Mouse (Mus musculus) B cell, adult 2 months (primary cell): ENCODE results near the gene Akr1a1.
"Not testable (repeated sequence)": the region's sequence is repeated elsewhere in the genome, so short reads cannot be mapped to it uniquely, and the experiment has no call there.

Source experiments
- DNase-seq, 2 experiments: peaks; one replicate each; pipeline ENCODE4 v3.0.0; 2022

Akr1a1 gene

DNA sequence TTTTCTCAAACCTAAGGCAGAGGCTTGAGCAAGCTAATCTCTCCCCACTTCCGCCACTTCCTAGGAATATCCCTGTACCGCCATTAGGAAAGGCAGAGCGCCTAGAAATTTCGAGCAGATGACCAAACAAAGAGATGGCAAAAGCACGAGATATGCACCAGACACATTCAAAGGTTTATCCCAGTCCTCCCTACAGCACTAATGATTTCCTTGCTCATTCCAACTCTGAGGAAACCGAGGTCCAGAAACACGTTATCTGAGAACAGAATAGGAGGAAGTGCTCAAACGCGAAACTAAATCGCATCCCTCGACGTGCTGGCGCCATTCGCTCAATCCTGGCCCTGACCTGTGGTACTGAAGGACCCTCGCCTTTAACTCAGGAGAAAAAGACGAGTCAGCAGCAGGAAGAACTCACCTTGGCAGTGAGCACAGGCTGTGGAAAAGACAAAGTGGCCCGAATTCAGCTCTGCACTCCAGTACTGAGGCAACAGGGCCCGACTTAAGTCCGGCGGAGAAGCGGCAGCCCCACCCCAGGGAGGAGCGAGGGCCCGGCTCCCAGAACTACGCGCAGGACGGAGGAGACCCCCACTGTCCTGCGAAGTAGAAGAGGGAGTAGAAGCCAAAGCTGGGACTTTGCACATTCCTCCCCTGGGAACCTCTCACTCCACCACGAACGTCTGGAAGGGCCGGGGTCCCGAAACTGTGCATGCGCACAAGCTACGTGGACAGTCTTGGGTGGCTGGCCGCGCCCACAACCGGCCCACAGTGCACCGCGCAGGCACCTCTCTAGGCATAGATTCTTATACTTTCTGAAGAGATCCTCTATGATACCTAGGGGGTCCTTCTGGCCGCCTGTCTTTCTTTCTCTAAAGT, at the start of gene Akr1a1:
Gene Akr1a1, minus strand, starts transcription at position 757 of the 873 bp plus-strand sequence.
- DNase-seq, result peak; percentile 87 to 88

DNA sequence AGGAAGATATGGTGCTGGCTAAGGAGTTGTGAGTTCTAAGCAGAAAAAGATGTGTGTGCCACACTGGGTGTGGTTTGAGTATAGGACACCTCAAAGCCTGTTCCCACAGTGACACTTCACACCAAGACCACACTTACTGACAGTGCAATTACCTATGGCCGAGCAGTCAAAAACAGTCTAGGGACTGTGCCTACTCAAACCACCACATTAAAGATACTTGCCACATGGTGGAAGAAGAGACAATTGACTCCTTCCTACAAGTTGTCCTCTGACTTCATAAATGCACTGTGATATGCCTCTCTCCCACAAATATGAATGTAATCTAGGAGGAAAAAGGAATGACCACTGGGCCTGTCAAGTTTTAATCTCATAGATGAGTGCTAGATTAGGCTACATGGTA, 49.5 kb upstream of the Akr1a1 start:
- DNase-seq, result no peak

DNA sequence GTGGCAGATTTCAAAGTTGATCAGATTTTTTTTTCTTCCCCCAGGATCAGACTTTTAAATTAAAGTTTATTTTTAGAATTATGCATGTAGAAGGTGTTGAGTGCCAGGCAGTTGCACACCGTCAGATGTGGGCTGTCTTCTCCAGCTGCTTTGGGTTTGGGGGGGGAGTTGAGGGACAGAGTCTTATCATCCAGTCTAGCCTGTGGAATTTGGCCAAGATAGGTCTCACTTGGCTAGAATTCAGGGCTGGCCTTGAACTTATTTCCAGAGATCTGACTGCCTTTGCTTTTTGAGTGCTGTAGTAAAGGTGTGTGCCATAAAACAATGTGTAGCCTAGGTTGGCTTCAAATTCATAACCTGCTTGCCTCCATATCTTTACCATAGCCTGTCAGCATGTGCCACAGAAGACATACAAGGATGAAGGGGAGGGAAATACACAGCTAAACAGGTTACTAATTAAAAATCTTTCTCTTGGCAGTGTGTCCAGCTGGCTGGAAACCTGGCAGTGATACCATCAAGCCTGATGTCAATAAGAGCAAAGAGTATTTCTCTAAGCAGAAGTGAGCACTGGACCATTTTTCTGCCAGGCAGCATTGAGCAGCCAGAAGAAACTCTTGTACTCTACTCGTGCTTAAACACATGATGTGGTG, 47.3 kb upstream of the Akr1a1 start:
- no peak for DNase-seq

GRCm38 (mm10) chr4:116693785-116694184, 42.3 kb upstream of the Akr1a1 start:
- DNase-seq, result no peak

- DNase-seq, result no peak
Observed at GRCm38 (mm10) chr4:116692146-116692545, 40.7 kb upstream of the Akr1a1 start.

GRCm38 (mm10) chr4:116689309-116689876, 37.9 kb upstream of the Akr1a1 start:
- no peak for DNase-seq

DNA sequence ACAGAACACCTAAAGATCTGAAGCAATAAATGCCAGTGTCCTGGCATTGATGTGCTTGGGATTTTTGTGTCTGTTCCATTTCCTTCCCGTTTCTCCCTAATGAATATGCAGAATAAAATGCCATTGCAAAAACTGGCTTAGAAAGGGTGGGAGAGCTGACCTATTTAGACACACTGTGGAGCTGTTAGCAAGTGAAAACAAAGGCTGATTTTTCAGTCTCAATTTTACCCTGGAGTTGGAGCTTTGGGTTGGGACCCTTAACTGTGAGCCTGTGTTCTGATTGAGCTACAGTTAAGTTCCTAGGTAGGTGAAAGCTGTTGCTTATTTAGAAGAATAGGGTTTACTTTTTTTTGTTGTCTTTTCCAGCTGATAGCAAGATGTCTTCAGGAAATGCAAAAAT, 35.6 kb upstream of the Akr1a1 start:
- DNase-seq, result no peak

DNA sequence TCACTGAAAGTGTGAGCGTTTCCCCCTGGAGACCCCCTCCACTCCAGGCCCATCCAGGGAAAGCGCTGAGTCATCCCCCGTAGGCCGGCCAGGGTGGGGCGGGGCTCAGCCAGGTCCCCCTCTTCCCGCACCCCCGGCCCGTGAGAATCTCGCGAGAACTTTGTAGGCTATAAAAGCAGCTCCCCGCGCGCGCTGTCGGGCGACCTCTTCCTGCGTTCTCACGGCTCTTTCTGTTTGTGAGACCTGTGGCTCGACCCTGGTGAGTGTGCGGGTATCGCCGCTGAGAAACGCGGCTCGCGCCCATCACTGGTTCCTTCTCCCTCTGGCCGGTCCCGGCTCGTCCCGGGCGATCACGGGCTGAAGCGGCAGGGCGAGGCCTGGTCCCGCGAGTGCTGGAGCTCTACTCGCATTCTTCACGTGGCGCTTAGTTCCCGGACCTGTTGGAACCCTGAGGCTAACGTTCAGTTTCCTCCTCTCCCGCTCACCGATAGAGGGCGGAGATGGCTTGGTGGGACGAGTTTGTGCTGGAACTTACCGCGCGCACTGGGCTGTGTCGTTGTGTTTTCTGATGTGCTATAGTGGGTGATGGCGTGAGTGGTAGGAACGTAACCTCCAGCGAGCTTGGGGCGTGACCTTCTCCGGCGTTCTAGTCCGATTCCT, 34.1 kb upstream of the Akr1a1 start, which contains the start of gene Prdx1:
Gene Prdx1, plus strand, starts transcription at position 143 of the 660 bp plus-strand sequence.
- DNase-seq, result peak; percentile 98

DNA sequence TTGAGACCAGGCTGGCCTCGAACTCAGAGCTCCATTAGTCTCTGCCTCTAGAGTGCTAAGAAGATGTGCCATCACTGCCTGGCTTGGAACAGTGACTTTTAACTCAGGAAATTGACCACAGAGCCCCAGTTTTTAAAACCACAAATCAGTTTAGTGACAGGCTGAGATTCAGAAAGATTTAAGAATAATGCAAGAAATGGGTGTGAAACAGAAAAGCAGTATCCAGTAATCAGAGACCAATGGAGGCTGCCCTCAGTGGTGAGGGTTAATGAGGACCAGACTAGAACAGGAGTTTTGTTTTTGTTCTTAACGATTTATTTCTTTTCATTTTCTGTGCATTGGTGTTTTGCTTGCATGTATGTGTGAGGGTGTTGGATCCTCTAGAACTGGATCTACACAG, 33.2 kb upstream of the Akr1a1 start:
- DNase-seq, result no peak

DNA sequence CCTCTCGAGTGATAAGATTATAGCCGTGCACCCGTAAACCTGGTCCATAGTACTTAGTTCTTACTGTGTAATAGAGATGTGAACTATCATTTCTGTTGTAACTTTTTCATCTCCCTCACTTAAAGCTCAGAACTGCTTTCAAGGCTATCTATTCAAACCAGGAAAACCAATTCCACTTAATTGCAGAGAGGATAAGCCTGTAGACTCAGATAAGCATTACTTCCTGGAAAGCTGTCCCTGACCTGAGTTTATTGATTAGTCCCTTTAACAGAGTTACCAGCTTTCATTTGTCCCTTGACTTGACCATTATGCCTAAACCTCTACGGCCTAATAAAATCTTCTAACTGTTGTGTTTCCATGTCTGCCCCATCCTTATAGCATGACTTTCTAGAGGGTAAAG, 32.5 kb upstream of the Akr1a1 start:
- DNase-seq, result no peak

DNA sequence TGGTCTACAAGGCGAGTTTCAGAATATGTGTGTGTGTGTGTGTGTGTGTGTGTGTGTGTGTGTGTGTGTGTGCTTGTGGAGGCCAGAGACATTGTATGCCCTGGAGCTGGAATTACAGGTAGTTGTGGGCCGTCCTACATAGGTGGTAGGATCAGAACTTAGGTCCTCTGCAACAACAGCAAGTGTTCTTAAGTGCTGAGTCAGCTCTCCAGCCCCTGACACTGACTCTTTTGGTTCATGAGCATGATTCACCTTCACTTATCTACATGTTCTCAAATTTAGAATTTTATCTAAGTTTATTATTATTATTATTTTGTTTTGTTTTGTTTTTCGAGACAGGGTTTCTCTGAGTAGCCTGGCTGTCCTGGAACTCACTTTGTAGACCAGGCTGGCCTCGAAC, 29.0 kb upstream of the Akr1a1 start:
- not testable (repeated sequence) for DNase-seq

- no peak for DNase-seq
Observed at GRCm38 (mm10) chr4:116679141-116679540, 27.7 kb upstream of the Akr1a1 start.

DNA sequence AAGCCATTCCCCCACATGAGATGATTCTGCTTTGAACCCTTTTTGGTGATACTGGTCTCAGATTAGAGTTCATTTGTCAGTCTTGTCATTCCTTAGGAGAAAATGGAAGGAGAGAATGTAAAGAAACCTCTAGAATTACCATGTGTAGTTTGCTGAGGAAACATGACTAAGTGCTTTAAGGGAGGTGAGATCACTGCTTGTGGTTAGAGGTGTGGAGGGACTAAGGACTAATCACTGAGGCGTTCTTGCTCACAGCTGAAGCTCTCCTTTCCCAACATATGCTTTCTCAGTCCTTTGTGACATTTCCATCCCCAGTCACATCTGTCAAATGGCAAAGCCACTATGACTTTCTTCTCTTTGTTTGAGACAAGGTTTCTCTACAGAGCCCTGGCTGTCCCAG, 26.3 kb upstream of the Akr1a1 start:
- no peak for DNase-seq

DNA sequence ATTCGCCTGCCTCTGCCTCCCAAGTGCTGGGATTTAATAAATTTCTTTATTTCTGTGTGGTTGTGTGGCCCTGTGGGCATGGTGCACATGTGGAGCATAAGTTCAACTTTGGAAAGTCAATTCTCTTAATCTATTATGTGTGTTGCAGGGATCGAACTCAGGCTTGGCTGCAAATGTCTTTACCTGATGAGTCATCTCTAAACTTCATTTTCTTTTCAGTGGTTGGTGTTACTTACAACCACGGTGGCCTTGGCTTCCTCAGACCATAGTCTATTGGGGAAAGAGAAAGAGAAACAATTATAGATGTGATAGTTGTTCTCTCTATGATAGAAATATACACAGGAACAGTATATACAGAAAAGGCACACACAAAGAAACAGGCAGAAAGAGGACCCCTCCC, 24.5 kb upstream of the Akr1a1 start:
- no peak for DNase-seq

GRCm38 (mm10) chr4:116674761-116675160, 23.3 kb upstream of the Akr1a1 start:
- DNase-seq, result not testable (repeated sequence)

DNA sequence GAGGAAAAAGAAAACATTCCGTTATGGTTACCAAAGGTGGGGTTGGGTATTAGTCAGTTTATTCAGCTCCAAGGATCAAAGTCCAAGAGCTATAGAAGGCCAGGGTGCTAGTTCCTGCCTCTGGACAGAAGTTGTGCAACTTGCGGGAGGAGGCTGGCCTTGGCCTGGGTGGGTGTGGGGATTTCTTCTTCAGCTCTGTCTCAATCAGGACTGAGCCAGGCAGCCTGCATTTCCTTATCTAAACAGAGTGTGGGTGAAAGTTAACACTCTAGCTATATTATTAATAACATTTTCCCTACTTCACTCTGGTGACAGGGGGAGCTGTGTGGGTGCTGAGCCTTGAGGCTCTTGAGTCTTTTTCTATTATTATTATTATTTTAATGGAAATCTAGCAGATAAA, 21.3 kb upstream of the Akr1a1 start:
- DNase-seq, result no peak

DNA sequence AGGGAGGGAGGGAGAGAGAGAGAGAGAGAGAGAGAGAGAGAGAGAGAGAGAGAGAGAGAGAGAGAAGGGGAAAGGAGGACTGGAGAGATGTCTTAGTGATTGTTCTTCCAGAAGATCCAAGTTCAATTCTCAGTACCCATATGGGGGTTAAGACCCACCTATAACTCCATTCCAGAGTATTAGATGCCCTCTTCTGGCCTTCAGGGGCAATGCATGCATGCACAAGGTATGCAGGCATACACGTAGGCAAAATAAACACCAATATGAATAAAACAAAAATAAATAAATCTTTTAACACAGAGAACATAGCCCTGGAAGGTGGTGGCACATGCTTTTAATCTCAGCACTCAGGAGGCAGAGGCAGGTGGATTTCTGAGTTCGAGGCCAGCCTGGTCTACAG, 17.8 kb upstream of the Akr1a1 start:
- DNase-seq, result peak; percentile 31 to 36

DNA sequence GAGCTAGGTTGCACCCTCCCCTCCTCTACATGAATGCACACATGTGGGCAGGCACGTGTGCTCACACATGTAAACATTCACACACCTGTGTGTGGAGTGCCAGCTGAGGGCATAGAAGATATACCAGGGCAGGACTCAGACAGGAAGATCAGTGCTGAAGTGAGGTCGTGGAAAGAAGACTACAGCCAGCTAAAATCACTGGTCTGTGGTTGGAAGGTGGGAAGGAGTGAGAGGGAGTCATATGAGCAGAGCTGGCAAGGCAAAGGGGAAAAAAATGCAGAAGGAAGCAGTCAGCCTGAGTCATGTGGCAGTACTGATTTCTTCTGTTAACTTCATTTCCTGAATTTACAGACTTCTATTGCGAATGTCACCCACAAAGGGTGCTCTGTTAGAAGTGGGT, 16.7 kb upstream of the Akr1a1 start:
- DNase-seq, result peak; percentile 12 to 17

DNA sequence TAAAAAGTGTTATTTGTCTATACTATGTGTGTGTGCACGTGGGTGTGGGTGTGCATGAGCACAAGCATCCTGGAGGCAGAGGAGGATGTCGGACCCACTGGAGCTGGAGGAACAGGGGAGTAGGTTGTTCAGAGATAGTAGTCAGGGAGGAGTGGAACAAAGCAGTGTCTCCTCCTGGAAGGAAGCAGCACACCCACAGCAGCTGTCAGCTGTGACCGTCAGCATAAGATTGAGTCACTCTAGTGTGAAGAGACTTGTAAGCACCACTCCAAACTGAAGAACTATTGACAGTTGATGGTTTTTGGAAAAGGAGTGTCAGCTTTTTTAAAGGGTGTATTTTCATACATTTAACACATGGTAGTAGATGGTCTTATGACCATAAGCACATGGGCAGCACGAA, 15.1 kb upstream of the Akr1a1 start:
- DNase-seq, result no peak

GRCm38 (mm10) chr4:116661998-116662397, 10.5 kb upstream of the Akr1a1 start:
- DNase-seq, result no peak

- no peak for DNase-seq
Observed at GRCm38 (mm10) chr4:116660829-116661228, 9.3 kb upstream of the Akr1a1 start.

DNA sequence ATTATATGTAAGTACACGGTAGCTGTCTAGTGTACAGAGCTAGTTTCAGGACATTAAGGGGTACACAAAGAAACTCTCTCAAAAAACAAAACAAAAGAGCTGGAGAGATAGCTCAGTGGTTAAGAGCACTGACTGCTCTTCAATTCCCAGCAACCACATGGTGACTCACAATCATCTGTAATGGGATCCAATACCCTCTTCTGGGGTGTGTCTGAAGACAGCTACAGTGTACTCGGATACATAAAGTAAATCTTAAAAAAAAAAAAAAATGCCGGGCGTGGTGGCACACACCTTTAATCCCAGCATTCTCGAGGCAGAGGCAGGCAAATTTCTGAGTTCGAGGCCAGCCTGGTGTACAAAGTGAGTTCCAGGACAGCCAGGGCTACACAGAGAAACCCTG, 8.4 kb upstream of the Akr1a1 start:
- DNase-seq, result not testable (repeated sequence)

DNA sequence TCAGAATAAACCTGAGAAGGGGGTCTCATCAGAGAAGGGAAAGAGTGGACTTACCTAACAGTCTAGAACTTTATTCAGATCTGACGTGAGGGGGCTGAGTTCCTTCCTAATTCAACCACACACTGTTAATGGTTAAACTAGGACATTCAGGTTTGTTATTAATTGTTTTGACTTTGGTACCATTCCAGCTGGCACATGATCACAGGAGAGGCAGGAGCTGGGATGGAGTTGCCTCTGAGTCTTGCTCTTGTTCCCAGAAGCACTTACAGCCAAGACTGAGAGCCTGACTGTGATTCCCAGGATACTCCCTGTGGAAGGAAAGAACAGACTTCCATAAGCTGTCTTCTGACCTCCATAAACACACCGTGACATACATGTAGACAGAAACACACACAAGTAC, 8.0 kb upstream of the Akr1a1 start:
- no peak for DNase-seq
